Mouse (Mus musculus) G1E (cell line): Measurements from ENCODE around the gene Olfr1428. TPM values are rescaled to one million over a fixed set of nuclear protein-coding genes. Genes with fewer than 3 reads are reported as not detected.
"Not testable (repeated sequence)": the region's sequence is repeated elsewhere in the genome, so short reads cannot be mapped to it uniquely, and the experiment has no call there.

Source experiments
- ATAC-seq: 2 replicates; pipeline ENCODE4 v1.8.0; 2016; ENCODE audit warnings: mild to moderate bottlenecking; ENCODE audit not compliant: insufficient number of reproducible peaks, poor library complexity, low FRiP score, severe bottlenecking; ENCODE audit errors: extremely low read depth
- DNase-seq: peaks from one replicate; pipeline ENCODE4 v3.0.0; 2012; ENCODE audit warnings: low spot score
- H3K27me3 ChIP-seq: 2 replicates; pipeline ENCODE4 v1.6.1; 2012; ENCODE audit warnings: mild to moderate bottlenecking, low read length, inconsistent platforms; ENCODE audit not compliant: insufficient read depth
- H3K36me3 ChIP-seq: replicated peaks from 2 replicates; pipeline ENCODE3; 2012; ENCODE audit warnings: mild to moderate bottlenecking, inconsistent platforms
- H3K4me1 ChIP-seq: 2 replicates; pipeline ENCODE4 v1.6.1; 2012; ENCODE audit warnings: low read depth, low read length, inconsistent platforms, mixed read lengths; ENCODE audit not compliant: insufficient read depth
- H3K4me3 ChIP-seq: 2 replicates; pipeline ENCODE4 v1.5.1; 2012; ENCODE audit warnings: low read depth, mild to moderate bottlenecking, inconsistent platforms, low read length, moderate library complexity, mixed read lengths
- H3K9me3 ChIP-seq: replicated peaks from 2 replicates; pipeline ENCODE4 v1.6.1; 2012; ENCODE audit warnings: inconsistent platforms
- CTCF ChIP-seq: IDR thresholded peaks from 2 replicates; pipeline ENCODE4 v1.5.1; 2012; ENCODE audit warnings: low read depth, low read length, inconsistent platforms, mixed read lengths
- GATA1 ChIP-seq: IDR thresholded peaks from 2 replicates; pipeline ENCODE4 v1.6.1; 2012; ENCODE audit warnings: borderline replicate concordance, low read length, inconsistent platforms, mixed read lengths
- GATA2 ChIP-seq: IDR thresholded peaks from 2 replicates; pipeline ENCODE4 v1.6.1; 2012; ENCODE audit warnings: low read depth, low read length, inconsistent platforms, borderline replicate concordance
- POLR2AphosphoS5 ChIP-seq: IDR thresholded peaks from 2 replicates; pipeline ENCODE4 v1.6.1; 2012; ENCODE audit warnings: low read depth, low read length, inconsistent platforms; ENCODE audit not compliant: insufficient replicate concordance
- TAL1 ChIP-seq: conservative IDR thresholded peaks from 2 replicates; pipeline ENCODE4 v1.6.1; 2012; ENCODE audit warnings: low read depth, low read length, inconsistent platforms, mixed read lengths
- polyA plus RNA-seq: library from polyadenylated mRNA; stranded (reverse); fragments of >175 nt; gene quantifications from 2 replicates; pipeline ENCODE4 v1.2.3, GENCODE M21; 2012
- total RNA-seq, 2 experiments: library from RNA; stranded (forward) in 1 of 2; stranded (reverse) in 1 of 2; fragments of 200-1000 nt in 1 of 2; fragments of >200 nt in 1 of 2; fragmentation: Nextera tagmentation in 1 of 2; gene quantifications; 2 replicates each; pipeline ENCODE4 v1.2.3; 2014 to 2017

Olfr1428 gene
- total and polyA plus RNA-seq, 3 experiments: 0.22 TPM; not detected in 2

- Histone ChIP-seq H3K4me3 (no peak overlapping the region), H3K4me1 (no peaks in the 10 kb centered on the region), H3K27me3 (no peaks in the 10 kb centered on the region), H3K36me3 (no peaks in the 10 kb centered on the region), H3K9me3 (no peaks in the 10 kb centered on the region)
- DNase-seq: no peak
- no peak for ATAC-seq
- TF ChIP-seq POLR2AphosphoS5: no peak
- no peak for TF ChIP-seq GATA2
- TF ChIP-seq TAL1: no peak
- TF ChIP-seq CTCF: no peak
- TF ChIP-seq GATA1: no peak
Observed at GRCm38 (mm10) chr19:12104541-12104940, 11.2 kb downstream of the Olfr1428 start.

- Histone ChIP-seq H3K27me3 (no peaks in the 10 kb centered on the region), H3K36me3 (no peaks in the 10 kb centered on the region), H3K4me3 (no peak within 1 kb of the TSS), H3K4me1 (no peaks in the 10 kb centered on the region), H3K9me3 (no peaks in the 10 kb centered on the region)
- ATAC-seq (no peak), DNase-seq (no peak)
- no peak for TF ChIP-seq GATA2
- TF ChIP-seq POLR2AphosphoS5: no peak
- no peak for TF ChIP-seq TAL1
- no peak for TF ChIP-seq GATA1
- TF ChIP-seq CTCF: no peak
Observed at GRCm38 (mm10) chr19:12103234-12103633, 12.5 kb downstream of the Olfr1428 start, which contains the start of gene Olfr1427. TSS of gene Olfr1427 (minus strand) at chr19:12103334.

GRCm38 (mm10) chr19:12091913-12092312 is 23.8 kb downstream of the Olfr1428 start, which contains the start of gene Olfr1426:
TSS of gene Olfr1426 (minus strand) at chr19:12092013.
- Histone ChIP-seq H3K4me1 (no peaks in the 10 kb centered on the region), H3K4me3 (no peak within 1 kb of the TSS), H3K27me3 (no peaks in the 10 kb centered on the region), H3K9me3 (no peaks in the 10 kb centered on the region), H3K36me3 (no peaks in the 10 kb centered on the region)
- DNase-seq (no peak), ATAC-seq (no peak)
- TF ChIP-seq GATA1 (no peak), POLR2AphosphoS5 (no peak), GATA2 (no peak), CTCF (no peak), TAL1 (no peak)

- not testable (repeated sequence) for H3K9me3 ChIP-seq, DNase-seq, H3K4me1 ChIP-seq, H3K4me3 ChIP-seq, ATAC-seq, H3K27me3 ChIP-seq, H3K36me3 ChIP-seq
Observed at GRCm38 (mm10) chr19:12077631-12078030, 38.1 kb downstream of the Olfr1428 start, which contains the start of gene Olfr1425. TSS of gene Olfr1425 (minus strand) at chr19:12077731.

- DNase-seq, H3K4me3 ChIP-seq, H3K36me3 ChIP-seq, ATAC-seq, H3K27me3 ChIP-seq, H3K9me3 ChIP-seq, H3K4me1 ChIP-seq: not testable (repeated sequence)
Observed at GRCm38 (mm10) chr19:12069546-12069945, 46.2 kb downstream of the Olfr1428 start.

GRCm38 (mm10) chr19:12067806-12068205 is 47.9 kb downstream of the Olfr1428 start:
- not testable (repeated sequence) for DNase-seq, H3K9me3 ChIP-seq, H3K36me3 ChIP-seq

GRCm38 (mm10) chr19:12062582-12062981 is 53.1 kb downstream of the Olfr1428 start, which contains the start of gene Olfr1424:
TSS of gene Olfr1424 (minus strand) at chr19:12062682.
- H3K27me3 ChIP-seq, DNase-seq, H3K36me3 ChIP-seq, H3K4me3 ChIP-seq, ATAC-seq, H3K4me1 ChIP-seq, H3K9me3 ChIP-seq: not testable (repeated sequence)

More at GRCm38 (mm10) chr19:12067806-12068205, 47.9 kb downstream of the Olfr1428 start:
- not testable (repeated sequence) for ATAC-seq, H3K4me3 ChIP-seq, H3K4me1 ChIP-seq, H3K27me3 ChIP-seq

Other genes with a start within 250 kb of the Olfr1428 start
- not detected in 2 replicates for gene Olfr1419, start 240.8 kb downstream of the Olfr1428 start, total RNA-seq (2014; fragmentation: Nextera tagmentation)
- gene Olfr1419, start 240.8 kb downstream of the Olfr1428 start, total RNA-seq (2017): 0.22 TPM in 1 of 2 replicates, not detected in the other
- not detected in 2 replicates for gene Olfr1419, start 240.8 kb downstream of the Olfr1428 start, polyA plus RNA-seq
- gene Olfr1420, start 229.3 kb downstream of the Olfr1428 start, total RNA-seq (2014; fragmentation: Nextera tagmentation): not detected in 2 replicates
- 0.17 and 0.38 TPM in 2 replicates for gene Olfr1420, start 229.3 kb downstream of the Olfr1428 start, total RNA-seq (2017)
- not detected in 2 replicates for gene Olfr1420, start 229.3 kb downstream of the Olfr1428 start, polyA plus RNA-seq
- 59.4 and 65.8 TPM in 2 replicates for gene Patl1, start 203.5 kb downstream of the Olfr1428 start, total RNA-seq (2014; fragmentation: Nextera tagmentation)
- gene Patl1, start 203.5 kb downstream of the Olfr1428 start, total RNA-seq (2017): 19.0 and 20.4 TPM in 2 replicates
- gene Patl1, start 203.5 kb downstream of the Olfr1428 start, polyA plus RNA-seq: 15.8 and 17.7 TPM in 2 replicates
- gene Osbp, start 150.0 kb downstream of the Olfr1428 start, total RNA-seq (2014; fragmentation: Nextera tagmentation): 44.8 and 50.4 TPM in 2 replicates
- gene Osbp, start 150.0 kb downstream of the Olfr1428 start, total RNA-seq (2017): 28.9 and 32.1 TPM in 2 replicates
- gene Osbp, start 150.0 kb downstream of the Olfr1428 start, polyA plus RNA-seq: 10.2 and 12.2 TPM in 2 replicates
- not detected in 2 replicates for gene Olfr1423, start 74.6 kb downstream of the Olfr1428 start, total RNA-seq (2014; fragmentation: Nextera tagmentation)
- 0.05 and 0.12 TPM in 2 replicates for gene Olfr1423, start 74.6 kb downstream of the Olfr1428 start, total RNA-seq (2017)
- gene Olfr1423, start 74.6 kb downstream of the Olfr1428 start, polyA plus RNA-seq: not detected in 2 replicates
- gene Olfr1424, start 53.2 kb downstream of the Olfr1428 start, total RNA-seq (2014; fragmentation: Nextera tagmentation): not detected in 2 replicates
- not detected in 2 replicates for gene Olfr1424, start 53.2 kb downstream of the Olfr1428 start, total RNA-seq (2017)
- gene Olfr1424, start 53.2 kb downstream of the Olfr1428 start, polyA plus RNA-seq: not detected in 2 replicates
- not detected in 2 replicates for gene Olfr1425, start 38.2 kb downstream of the Olfr1428 start, total RNA-seq (2014; fragmentation: Nextera tagmentation)
- gene Olfr1425, start 38.2 kb downstream of the Olfr1428 start, total RNA-seq (2017): 0.17 and 0.44 TPM in 2 replicates
- not detected in 2 replicates for gene Olfr1425, start 38.2 kb downstream of the Olfr1428 start, polyA plus RNA-seq
- gene Olfr1426, start 23.9 kb downstream of the Olfr1428 start, total RNA-seq (2014; fragmentation: Nextera tagmentation): not detected in 2 replicates
- gene Olfr1426, start 23.9 kb downstream of the Olfr1428 start, total RNA-seq (2017): 0.11 and 0.12 TPM in 2 replicates
- not detected in 2 replicates for gene Olfr1426, start 23.9 kb downstream of the Olfr1428 start, polyA plus RNA-seq
- gene Olfr1427, start 12.6 kb downstream of the Olfr1428 start, total RNA-seq (2014; fragmentation: Nextera tagmentation): not detected in 2 replicates
- gene Olfr1427, start 12.6 kb downstream of the Olfr1428 start, total RNA-seq (2017): 0.05 TPM in 1 of 2 replicates, not detected in the other
- not detected in 2 replicates for gene Olfr1427, start 12.6 kb downstream of the Olfr1428 start, polyA plus RNA-seq
- gene Olfr76, start 7.3 kb upstream of the Olfr1428 start, total RNA-seq (2014; fragmentation: Nextera tagmentation): not detected in 2 replicates
- gene Olfr76, start 7.3 kb upstream of the Olfr1428 start, total RNA-seq (2017): 0.33 TPM in 1 of 2 replicates, not detected in the other
- not detected in 2 replicates for gene Olfr76, start 7.3 kb upstream of the Olfr1428 start, polyA plus RNA-seq
- gene Olfr1555-ps1, start 54.2 kb upstream of the Olfr1428 start, total RNA-seq (2014; fragmentation: Nextera tagmentation): not detected in 2 replicates
- 0.11 TPM in 1 of 2 replicates, not detected in the other for gene Olfr1555-ps1, start 54.2 kb upstream of the Olfr1428 start, total RNA-seq (2017)
- not detected in 2 replicates for gene Olfr1555-ps1, start 54.2 kb upstream of the Olfr1428 start, polyA plus RNA-seq
- gene Olfr1431, start 84.7 kb upstream of the Olfr1428 start, total RNA-seq (2014; fragmentation: Nextera tagmentation): not detected in 2 replicates
- 0.12 and 0.16 TPM in 2 replicates for gene Olfr1431, start 84.7 kb upstream of the Olfr1428 start, total RNA-seq (2017)
- not detected in 2 replicates for gene Olfr1431, start 84.7 kb upstream of the Olfr1428 start, polyA plus RNA-seq
- gene Olfr1432, start 116.7 kb upstream of the Olfr1428 start, total RNA-seq (2014; fragmentation: Nextera tagmentation): not detected in 2 replicates
- 0.12 and 0.38 TPM in 2 replicates for gene Olfr1432, start 116.7 kb upstream of the Olfr1428 start, total RNA-seq (2017)
- not detected in 2 replicates for gene Olfr1432, start 116.7 kb upstream of the Olfr1428 start, polyA plus RNA-seq
- gene Olfr262, start 125.8 kb upstream of the Olfr1428 start, total RNA-seq (2014; fragmentation: Nextera tagmentation): not detected in 2 replicates
- gene Olfr262, start 125.8 kb upstream of the Olfr1428 start, total RNA-seq (2017): 0.11 TPM in 1 of 2 replicates, not detected in the other
- gene Olfr262, start 125.8 kb upstream of the Olfr1428 start, polyA plus RNA-seq: not detected in 2 replicates
- not detected in 2 replicates for gene Olfr235, start 145.1 kb upstream of the Olfr1428 start, total RNA-seq (2014; fragmentation: Nextera tagmentation)
- 0.06 and 0.22 TPM in 2 replicates for gene Olfr235, start 145.1 kb upstream of the Olfr1428 start, total RNA-seq (2017)
- gene Olfr235, start 145.1 kb upstream of the Olfr1428 start, polyA plus RNA-seq: not detected in 2 replicates
- not detected in 2 replicates for gene Olfr1434, start 164.0 kb upstream of the Olfr1428 start, total RNA-seq (2014; fragmentation: Nextera tagmentation)
- 0.05 and 0.06 TPM in 2 replicates for gene Olfr1434, start 164.0 kb upstream of the Olfr1428 start, total RNA-seq (2017)
- gene Olfr1434, start 164.0 kb upstream of the Olfr1428 start, polyA plus RNA-seq: not detected in 2 replicates
- gene Olfr1436, start 183.2 kb upstream of the Olfr1428 start, total RNA-seq (2014; fragmentation: Nextera tagmentation): not detected in 2 replicates
- 0.22 TPM in 1 of 2 replicates, not detected in the other for gene Olfr1436, start 183.2 kb upstream of the Olfr1428 start, total RNA-seq (2017)
- not detected in 2 replicates for gene Olfr1436, start 183.2 kb upstream of the Olfr1428 start, polyA plus RNA-seq
- gene Olfr1437, start 209.2 kb upstream of the Olfr1428 start, total RNA-seq (2014; fragmentation: Nextera tagmentation): not detected in 2 replicates
- 0.17 and 0.27 TPM in 2 replicates for gene Olfr1437, start 209.2 kb upstream of the Olfr1428 start, total RNA-seq (2017)
- gene Olfr1437, start 209.2 kb upstream of the Olfr1428 start, polyA plus RNA-seq: not detected in 2 replicates
- gene Olfr1438-ps1, start 220.0 kb upstream of the Olfr1428 start, total RNA-seq (2014; fragmentation: Nextera tagmentation): not detected in 2 replicates
- gene Olfr1438-ps1, start 220.0 kb upstream of the Olfr1428 start, total RNA-seq (2017): 0.06 and 0.11 TPM in 2 replicates
- gene Olfr1438-ps1, start 220.0 kb upstream of the Olfr1428 start, polyA plus RNA-seq: not detected in 2 replicates